Mouse (Mus musculus) heart, adult 2 months (tissue): ENCODE results near the gene Stat4. TPM values are rescaled to one million over a fixed set of nuclear protein-coding genes. Genes with fewer than 3 reads are reported as not detected.
A peak's percentile ranks its signal among the peaks of the same experiment; 100 is the strongest.

Experiments used
- DNase-seq, 2 experiments: peaks; one replicate each; pipeline ENCODE4 v3.0.0; 2021
- H3K27ac ChIP-seq: fragments of 200-600 bp; 2 replicates; pipeline ENCODE4 v1.8.1; 2022
- H3K27me3 ChIP-seq: fragments of 200-500 bp; 2 replicates; pipeline ENCODE4 v1.6.1; 2012; ENCODE audit warnings: mild to moderate bottlenecking, low read length, inconsistent platforms, mixed read lengths; ENCODE audit not compliant: control insufficient read depth, insufficient read depth
- H3K36me3 ChIP-seq: fragments of 200-500 bp; 2 replicates; pipeline ENCODE4 v1.6.1; 2012; ENCODE audit warnings: low read length, inconsistent platforms; ENCODE audit not compliant: control insufficient read depth, insufficient read depth
- H3K4me1 ChIP-seq: fragments of 200-500 bp; 2 replicates; pipeline ENCODE4 v1.6.1; 2011; ENCODE audit warnings: low read length; ENCODE audit not compliant: control insufficient read depth, insufficient read depth
- H3K4me3 ChIP-seq: fragments of 200-600 bp; 2 replicates; pipeline ENCODE4 v1.8.1; 2022
- H3K79me2 ChIP-seq: fragments of 200-500 bp; replicated peaks from 2 replicates; pipeline ENCODE4 v1.6.1; 2012; ENCODE audit warnings: mild to moderate bottlenecking, inconsistent platforms, low read length, moderate library complexity, mixed read lengths; ENCODE audit not compliant: control insufficient read depth, insufficient read depth
- H3K9ac ChIP-seq: fragments of 200-500 bp; 2 replicates; pipeline ENCODE4 v1.6.1; 2012; ENCODE audit warnings: low read depth, mild to moderate bottlenecking, control low read depth, inconsistent platforms, low read length, mixed read lengths
- CTCF ChIP-seq: fragments of 200-600 bp; IDR thresholded peaks from 2 replicates; pipeline ENCODE4 v1.8.1; 2022; ENCODE audit warnings: antibody characterized with exemption, mild to moderate bottlenecking, moderate library complexity
- EP300 ChIP-seq: fragments of 200-500 bp; IDR thresholded peaks from 2 replicates; pipeline ENCODE4 v1.6.1; 2011; ENCODE audit warnings: low read depth, low read length, control low read depth; ENCODE audit not compliant: insufficient read depth
- POLR2A ChIP-seq: fragments of 200-500 bp; IDR thresholded peaks from 2 replicates; pipeline ENCODE4 v1.6.1; 2011; ENCODE audit warnings: mild to moderate bottlenecking, low read depth, low read length, control low read depth; ENCODE audit not compliant: insufficient read depth
- WGBS: fragments of 180-500 bp; shearing (Covaris S2); methylation state at CpG from one replicate; pipeline ENCODE4 v1.1.7; 2018; 5-methylcytosine and 5-hydroxymethylcytosine counted together
- intact Hi-C: fragments of 180-260 bp; cut with DNase I; formaldehyde crosslinking; loops from one replicate; pipeline ENCODE4 v1.15.1; 2025
- polyA plus RNA-seq: library from polyadenylated mRNA; depleted of rRNA; stranded (reverse); fragments of >200 nt; gene quantifications from 2 replicates; pipeline ENCODE4 v1.2.3, GENCODE M21; 2012
- total RNA-seq, 2 experiments: library from RNA; stranded (reverse); gene quantifications; 2 replicates each; pipeline ENCODE4 v1.2.3; 2021

The Stat4 gene
- total and polyA plus RNA-seq, 3 experiments, result 0.45 to 0.68 (median 0.51) TPM

DNA sequence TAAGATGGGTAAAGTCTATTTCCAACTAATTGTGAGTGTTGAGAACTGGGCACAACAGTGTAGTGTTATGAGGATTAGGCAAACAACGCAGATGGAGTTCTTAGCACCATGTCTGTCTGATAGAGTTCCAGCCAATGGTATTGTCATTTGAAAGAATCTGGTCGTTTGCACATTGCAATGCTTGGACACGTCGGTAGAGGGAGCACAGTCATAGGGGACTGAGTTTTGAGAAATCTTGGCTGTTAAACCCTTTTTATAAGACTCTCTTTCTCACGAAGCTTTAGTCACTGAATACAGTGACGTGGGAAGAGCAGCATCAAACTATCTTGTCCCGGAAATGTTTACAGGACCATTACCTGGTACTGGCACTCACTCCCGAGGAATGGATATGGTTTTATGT, 17.1 kb downstream of the Stat4 start:
- 16% methylated on average over 8 of the region's 8 CpGs for WGBS
- no peaks in the 10 kb centered on the region for H3K4me1 ChIP-seq
- no peaks in the 10 kb centered on the region for H3K79me2 ChIP-seq
- TF ChIP-seq CTCF (peak; percentile 93), EP300 (no peak)
- no peaks in the 10 kb centered on the region for H3K27me3 ChIP-seq
- no peak overlapping the region for H3K4me3 ChIP-seq
- H3K36me3 ChIP-seq, result no peaks in the 10 kb centered on the region
- peak; percentile 41 to 76 for DNase-seq
- H3K9ac ChIP-seq, result no peak overlapping the region
- H3K27ac ChIP-seq, result no peak overlapping the region
- intact Hi-C loops, result loop anchor here (1.0 kb wide), 1 partner anchor 95 kb away; no protein-coding TSS in a partner anchor

DNA sequence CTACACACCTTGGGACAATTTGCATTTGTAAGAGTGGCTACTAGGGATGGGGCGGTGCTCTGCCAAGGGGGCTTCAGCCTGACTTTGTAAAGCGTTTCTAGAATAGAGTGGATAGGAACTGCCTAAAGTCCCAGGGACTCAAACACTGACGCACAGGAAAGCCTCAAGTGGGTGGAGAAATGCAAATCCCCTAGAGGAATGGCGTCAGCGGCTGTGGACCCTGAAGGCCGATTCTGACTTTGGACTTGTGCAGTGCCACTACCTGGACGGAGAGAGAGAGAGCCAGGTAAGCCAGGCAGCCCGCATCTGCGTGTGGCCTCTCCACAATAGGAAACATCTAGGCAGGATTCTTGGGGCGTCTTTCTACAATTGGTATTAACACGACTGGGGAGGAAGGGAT, 21.5 kb downstream of the Stat4 start:
- intact Hi-C loops, result no loop called here
- Histone ChIP-seq H3K36me3 (no peaks in the 10 kb centered on the region), H3K4me3 (peak overlapping the region; percentile 0; the same call in 1 of the 2 replicates), H3K79me2 (no peaks in the 10 kb centered on the region), H3K4me1 (no peaks in the 10 kb centered on the region), H3K27me3 (no peaks in the 10 kb centered on the region), H3K27ac (no peak overlapping the region), H3K9ac (no peak overlapping the region)
- peak; percentile 25 to 43 for DNase-seq
- WGBS, result 7% methylated on average over 11 of the region's 11 CpGs
- no peak for TF ChIP-seq EP300
- TF ChIP-seq POLR2A, result no peak
- no peak for TF ChIP-seq CTCF

DNA sequence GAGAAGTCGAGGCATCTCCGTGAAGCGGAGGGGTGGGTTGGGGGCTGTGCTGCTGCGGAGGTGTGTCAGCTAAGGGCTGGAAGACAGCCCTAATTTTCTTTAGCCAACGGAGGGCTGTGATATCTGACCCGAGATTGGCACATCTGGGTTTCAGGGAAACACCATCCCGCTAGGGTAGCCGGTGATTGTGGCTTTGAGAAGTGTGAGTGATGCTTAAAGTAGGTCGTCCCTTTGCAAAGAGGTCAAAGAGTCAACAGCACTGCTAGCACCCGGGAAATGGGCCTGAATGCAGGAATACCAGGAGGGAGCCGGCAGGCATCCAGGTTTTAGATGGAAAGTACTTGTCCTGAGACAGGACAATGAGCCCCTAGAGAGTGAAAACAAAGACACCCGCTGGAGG, 22.0 kb downstream of the Stat4 start:
- H3K9ac ChIP-seq, result no peak overlapping the region
- H3K27ac ChIP-seq, result no peak overlapping the region
- TF ChIP-seq CTCF (no peak), EP300 (no peak), POLR2A (no peak)
- intact Hi-C loops, result no loop called here
- no peaks in the 10 kb centered on the region for H3K36me3 ChIP-seq
- 12% methylated on average over 12 of the region's 12 CpGs for WGBS
- H3K4me3 ChIP-seq, result peak overlapping the region; percentile 0; the same call in 1 of the 2 replicates
- H3K27me3 ChIP-seq, result no peaks in the 10 kb centered on the region
- no peak for DNase-seq
- H3K4me1 ChIP-seq, result no peaks in the 10 kb centered on the region
- H3K79me2 ChIP-seq, result no peaks in the 10 kb centered on the region

DNA sequence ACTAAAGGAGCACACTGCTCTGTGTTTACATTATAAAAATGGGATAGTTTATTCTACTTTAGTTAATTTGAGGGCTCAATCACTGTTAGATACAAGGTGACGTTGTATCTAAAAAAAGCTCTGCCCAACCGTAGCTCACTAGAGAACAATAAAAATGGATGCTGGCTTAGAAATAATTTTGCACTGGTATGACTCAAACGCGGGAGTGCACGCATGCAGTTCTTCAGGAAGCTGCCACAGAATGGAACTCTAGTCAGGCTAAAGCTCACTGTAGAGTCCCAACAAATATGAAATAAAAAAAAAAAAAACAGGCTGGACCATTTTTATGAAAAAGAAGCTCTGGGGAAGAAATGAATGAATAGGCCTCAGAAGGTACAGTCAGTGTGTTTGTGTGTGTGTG, 23.8 kb downstream of the Stat4 start:
- H3K4me3 ChIP-seq, result no peak overlapping the region
- H3K4me1 ChIP-seq, result no peaks in the 10 kb centered on the region
- no peak overlapping the region for H3K9ac ChIP-seq
- no peak overlapping the region for H3K27ac ChIP-seq
- no peak for DNase-seq
- H3K79me2 ChIP-seq, result no peaks in the 10 kb centered on the region
- TF ChIP-seq EP300 (no peak), POLR2A (no peak), CTCF (no peak)
- H3K27me3 ChIP-seq, result no peaks in the 10 kb centered on the region
- WGBS, result 51% methylated on average over 5 of the region's 5 CpGs
- no peaks in the 10 kb centered on the region for H3K36me3 ChIP-seq
- intact Hi-C loops, result no loop called here

DNA sequence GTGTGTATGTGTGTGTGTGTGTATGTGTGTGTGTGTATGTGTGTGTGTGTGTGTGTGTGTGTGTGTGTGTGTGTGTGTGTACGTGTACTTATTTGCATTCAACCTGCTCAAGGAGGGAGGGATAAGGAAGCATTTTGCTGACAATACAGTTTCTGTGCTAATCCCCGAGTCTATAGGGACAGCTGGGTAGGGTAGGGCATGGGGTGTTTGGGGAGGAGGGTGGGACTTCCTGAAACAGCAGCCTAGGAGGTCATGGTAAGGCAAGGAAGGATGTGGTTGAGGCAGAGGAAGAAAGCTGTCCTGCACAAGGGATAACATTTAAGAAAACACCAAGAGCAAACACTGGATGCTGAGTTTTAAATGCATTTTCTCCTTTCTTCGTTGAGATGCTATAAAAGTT, 24.3 kb downstream of the Stat4 start:
- TF ChIP-seq CTCF (no peak), EP300 (no peak), POLR2A (no peak)
- DNase-seq, result no peak

DNA sequence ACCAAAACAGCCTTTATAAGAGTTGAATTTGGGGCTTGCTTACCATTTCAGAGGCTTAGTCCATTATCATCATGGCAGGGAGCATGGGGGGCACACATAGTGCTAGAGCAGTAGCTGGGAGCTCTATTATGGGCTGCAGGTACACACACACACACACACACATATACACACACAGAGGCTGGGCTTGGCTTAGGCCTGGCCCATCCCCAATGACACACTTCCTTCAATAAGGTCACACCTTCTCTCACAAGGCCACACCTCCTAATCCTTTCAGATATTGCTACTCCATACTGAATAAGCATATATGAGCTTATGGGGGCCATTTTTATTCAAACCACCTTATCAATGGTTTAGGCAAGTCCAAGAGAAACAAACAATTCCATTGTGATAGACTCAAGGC, 25.3 kb downstream of the Stat4 start:
- no peak overlapping the region for H3K27ac ChIP-seq
- no peak overlapping the region for H3K4me3 ChIP-seq
- H3K79me2 ChIP-seq, result no peaks in the 10 kb centered on the region
- DNase-seq, result no peak
- H3K27me3 ChIP-seq, result no peaks in the 10 kb centered on the region
- intact Hi-C loops, result no loop called here
- TF ChIP-seq EP300, result no peak
- TF ChIP-seq POLR2A, result no peak
- no peak for TF ChIP-seq CTCF
- H3K9ac ChIP-seq, result no peak overlapping the region
- no peaks in the 10 kb centered on the region for H3K4me1 ChIP-seq
- H3K36me3 ChIP-seq, result no peaks in the 10 kb centered on the region

More for the DNA sequence above, 24.3 kb downstream of the Stat4 start:
- Histone ChIP-seq H3K27ac (no peak overlapping the region), H3K27me3 (no peaks in the 10 kb centered on the region), H3K4me3 (no peak overlapping the region), H3K9ac (no peak overlapping the region), H3K36me3 (no peaks in the 10 kb centered on the region), H3K79me2 (no peaks in the 10 kb centered on the region), H3K4me1 (no peaks in the 10 kb centered on the region)
- 52% methylated on average over 3 of the region's 3 CpGs for WGBS
- intact Hi-C loops, result no loop called here
